20 mouse cellular contexts compared by ENCODE assay signal in genomic region chr17:14907136-14907535, GRCm38 (mm10). TPM values are rescaled to one million over a fixed set of nuclear protein-coding genes. Genes with fewer than 3 reads are reported as not detected.
A peak's percentile ranks its signal among the peaks of the same experiment; 100 is the strongest.
DNase-seq lines count a peak whose midpoint lies in the region; ATAC-seq lines count a peak whose summit lies in the region.
"Had no signal": no experiment of that assay in that cellular context is flagged by ENCODE, and none has a peak within 500 bp of the region (broad histone marks: within the 10 kb centered on the region; RNA-seq: fewer than 3 reads in every experiment).

No protein-coding gene starts in this region.

- H3K27ac ChIP-seq in embryonic facial prominence, embryonic 13.5 days = no peak overlapping the region
- no peak overlapping the region for H3K27ac ChIP-seq in embryonic facial prominence, embryonic 10.5 days (replicated peaks)
- no peak overlapping the region for H3K27ac ChIP-seq in limb, embryonic 12.5 days
- H3K27ac ChIP-seq: forebrain, embryonic 13.5 days; hindbrain, postnatal 0 days; limb, embryonic 15.5 days; liver, embryonic 14.5 days; lung, embryonic 15.5 days had no signal

- no peak for DNase-seq in embryonic facial prominence, embryonic 10.5 days (ENCODE audit: low spot score)
- peak; percentile 19 to 34 for DNase-seq in thymus, postnatal 36 days
- DNase-seq in MN1 (ENCODE audit: low spot score) = no peak
- no peak for DNase-seq in kidney, adult 8-10 months
- DNase-seq: adrenal gland, postnatal 10 days; cerebellum, adult 18-20 months; cerebellum, postnatal 14 days; kidney, adult 11 months; kidney, postnatal 4 days; lung, postnatal 4 days had no signal

- peaks cover 4% of the 10 kb centered on the region; the same call in 1 of the 2 replicates for H3K27me3 ChIP-seq in embryonic facial prominence, embryonic 13.5 days
- no peaks in the 10 kb centered on the region for H3K27me3 ChIP-seq in embryonic facial prominence, embryonic 10.5 days (replicated peaks; ENCODE audit: low read depth, poor library complexity, severe bottlenecking)
- no peaks in the 10 kb centered on the region for H3K27me3 ChIP-seq in limb, embryonic 12.5 days
- H3K27me3 ChIP-seq: CH12.LX; forebrain, embryonic 13.5 days; limb, embryonic 15.5 days had no signal

- 76% methylated on average over 12 of the region's 12 CpGs for WGBS in embryonic facial prominence, embryonic 13.5 days
- WGBS in embryonic facial prominence, embryonic 10.5 days = 76% methylated on average over 12 of the region's 12 CpGs
- 70% methylated on average over 12 of the region's 12 CpGs for WGBS in limb, embryonic 12.5 days

- no peaks in the 10 kb centered on the region for H3K36me3 ChIP-seq in embryonic facial prominence, embryonic 13.5 days
- no peaks in the 10 kb centered on the region for H3K36me3 ChIP-seq in embryonic facial prominence, embryonic 10.5 days (replicated peaks)
- no peaks in the 10 kb centered on the region for H3K36me3 ChIP-seq in limb, embryonic 12.5 days
- H3K36me3 ChIP-seq: G1E; limb, embryonic 15.5 days; lung, embryonic 15.5 days had no signal

- ATAC-seq in embryonic facial prominence, embryonic 13.5 days (ENCODE audit: insufficient number of reproducible peaks, insufficient read depth, low FRiP score, low TSS enrichment, low read depth) = no peak
- peak; percentile 32 for ATAC-seq in CD4-positive, CD25-positive, alpha-beta regulatory T cell, adult 4 months
- ATAC-seq in limb, embryonic 12.5 days (ENCODE audit: insufficient number of reproducible peaks, insufficient read depth, low FRiP score, low TSS enrichment, low read depth) = 0 out of 2 replicates have a peak, but pooled peaks have one; percentile 21
- ATAC-seq: forebrain, embryonic 13.5 days; hindbrain, postnatal 0 days had no signal

- H3K9me3 ChIP-seq in embryonic facial prominence, embryonic 13.5 days = no peaks in the 10 kb centered on the region
- H3K9me3 ChIP-seq in embryonic facial prominence, embryonic 10.5 days = no peaks in the 10 kb centered on the region
- no peaks in the 10 kb centered on the region for H3K9me3 ChIP-seq in limb, embryonic 12.5 days
- H3K9me3 ChIP-seq: forebrain, embryonic 13.5 days; G1E; limb, embryonic 15.5 days; lung, embryonic 15.5 days had no signal

- H3K4me3 ChIP-seq in embryonic facial prominence, embryonic 13.5 days = no peak overlapping the region
- H3K4me3 ChIP-seq in embryonic facial prominence, embryonic 10.5 days = no peak overlapping the region
- no peak overlapping the region for H3K4me3 ChIP-seq in limb, embryonic 12.5 days (replicated peaks)
- H3K4me3 ChIP-seq: forebrain, embryonic 13.5 days; limb, embryonic 15.5 days; lung, embryonic 15.5 days had no signal

- H3K4me1 ChIP-seq in embryonic facial prominence, embryonic 13.5 days = 0 out of 2 replicates have a peak, but pooled peaks cover 6% of the 10 kb centered on the region
- no peaks in the 10 kb centered on the region for H3K4me1 ChIP-seq in embryonic facial prominence, embryonic 10.5 days
- H3K4me1 ChIP-seq in limb, embryonic 12.5 days (replicated peaks) = 0 out of 2 replicates have a peak, but pooled peaks cover 3% of the 10 kb centered on the region
- H3K4me1 ChIP-seq: forebrain, embryonic 13.5 days; limb, embryonic 15.5 days; lung, embryonic 15.5 days had no signal

- H3K9ac ChIP-seq in embryonic facial prominence, embryonic 13.5 days = 0 out of 2 replicates have a peak overlapping the region, but pooled peaks have one; percentile 16
- H3K9ac ChIP-seq in limb, embryonic 12.5 days (replicated peaks) = no peak overlapping the region
- H3K9ac ChIP-seq: forebrain, embryonic 13.5 days; limb, embryonic 15.5 days; liver, embryonic 14.5 days; lung, embryonic 15.5 days had no signal

- H3K4me2 ChIP-seq in embryonic facial prominence, embryonic 13.5 days = no peak overlapping the region
- no peak overlapping the region for H3K4me2 ChIP-seq in limb, embryonic 12.5 days
- H3K4me2 ChIP-seq: forebrain, embryonic 13.5 days; limb, embryonic 15.5 days; lung, embryonic 15.5 days had no signal

RNA-seq across cellular contexts. Expression of gene Wdr27, which starts 35.8 kb away (rescaled TPM):
- 6.6 and 7.7 TPM in 2 replicates for polyA plus RNA-seq in embryonic facial prominence, embryonic 13.5 days (2015; fragmentation: Nextera tagmentation; extraction: Ambion mirVana)
- polyA plus RNA-seq in embryonic facial prominence, embryonic 10.5 days (2016; fragmentation: Nextera tagmentation; extraction: Ambion mirVana) = 4.3 and 5.0 TPM in 2 replicates
- polyA plus RNA-seq in CD4-positive, CD25-positive, alpha-beta regulatory T cell, adult 4 months (2017; shearing (Covaris generic)) = 1 to 10 TPM in 1 of 2 experiments, not detected in 1; 1.9 TPM
- 4.3 and 6.0 TPM in 2 replicates for polyA plus RNA-seq in limb, embryonic 12.5 days (2016; fragmentation: Nextera tagmentation; extraction: Ambion mirVana)

RNA-seq across cellular contexts. Expression of gene 1600012H06Rik, which starts 35.8 kb away (rescaled TPM):
- 32.7 and 32.8 TPM in 2 replicates for polyA plus RNA-seq in embryonic facial prominence, embryonic 13.5 days (2015; fragmentation: Nextera tagmentation; extraction: Ambion mirVana)
- polyA plus RNA-seq in embryonic facial prominence, embryonic 10.5 days (2016; fragmentation: Nextera tagmentation; extraction: Ambion mirVana) = 24.9 and 27.3 TPM in 2 replicates
- polyA plus RNA-seq in CD4-positive, CD25-positive, alpha-beta regulatory T cell, adult 4 months (2017; shearing (Covaris generic)) = 10 to 100 TPM; 16.1 to 17.9 TPM
- 27.3 and 29.4 TPM in 2 replicates for polyA plus RNA-seq in limb, embryonic 12.5 days (2016; fragmentation: Nextera tagmentation; extraction: Ambion mirVana)

RNA-seq across cellular contexts. Expression of gene Phf10, which starts 53.9 kb away (rescaled TPM):
- 33.5 and 36.0 TPM in 2 replicates for polyA plus RNA-seq in embryonic facial prominence, embryonic 13.5 days (2015; fragmentation: Nextera tagmentation; extraction: Ambion mirVana)
- polyA plus RNA-seq in embryonic facial prominence, embryonic 10.5 days (2016; fragmentation: Nextera tagmentation; extraction: Ambion mirVana) = 28.2 and 33.8 TPM in 2 replicates
- 10 to 100 TPM in 1 of 2 experiments, 1 to 10 TPM in 1; 7.3 to 12.7 TPM for polyA plus RNA-seq in CD4-positive, CD25-positive, alpha-beta regulatory T cell, adult 4 months (2017; shearing (Covaris generic))
- polyA plus RNA-seq in limb, embryonic 12.5 days (2016; fragmentation: Nextera tagmentation; extraction: Ambion mirVana) = 29.4 and 34.7 TPM in 2 replicates

Comparison
In these comparisons a context has a peak if more than half of its experiments do, and no peak if none do; other contexts are left out.
1. DNase-seq: peak in thymus, postnatal 36 days (2 of 2); none in embryonic facial prominence, embryonic 10.5 days (single experiment), MN1 (single experiment) and kidney, adult 8-10 months (0 of 2).